Mouse (Mus musculus) forebrain, postnatal 0 days (tissue): Measurements from ENCODE around the gene Slc25a36. TPM values are rescaled to one million over a fixed set of nuclear protein-coding genes. Genes with fewer than 3 reads are reported as not detected.
A peak's percentile ranks its signal among the peaks of the same experiment; 100 is the strongest.

Source experiments
- ATAC-seq: fragments of 200-750 bp; cut with Nextera tagmentation; 2 replicates; pipeline ENCODE4 v1.8.0; 2017; ENCODE audit warnings: mild to moderate bottlenecking, moderate library complexity
- DNase-seq: peaks from one replicate; pipeline ENCODE4 v3.0.0-alpha.2; 2015
- H3K27ac ChIP-seq: fragments of 300-500 bp; sonication (generic); 2 replicates; pipeline ENCODE4 v1.5.1; 2014; ENCODE audit warnings: low read depth, mild to moderate bottlenecking, antibody characterized with exemption, low read length, moderate library complexity, mixed read lengths
- H3K27me3 ChIP-seq: fragments of 300-500 bp; sonication (generic); 2 replicates; pipeline ENCODE4 v1.6.1; 2014; ENCODE audit warnings: mild to moderate bottlenecking, low read length, mixed read lengths; ENCODE audit not compliant: insufficient read depth
- H3K36me3 ChIP-seq: fragments of 300-500 bp; sonication (generic); 2 replicates; pipeline ENCODE4 v1.6.1; 2014; ENCODE audit warnings: mild to moderate bottlenecking, moderate library complexity; ENCODE audit not compliant: insufficient read depth
- H3K4me1 ChIP-seq: fragments of 300-500 bp; sonication (generic); 2 replicates; pipeline ENCODE4 v1.6.1; 2014; ENCODE audit warnings: antibody characterized with exemption; ENCODE audit not compliant: insufficient read depth
- H3K4me2 ChIP-seq: fragments of 300-500 bp; sonication (generic); 2 replicates; pipeline ENCODE4 v1.6.1; 2014; ENCODE audit warnings: low read depth, mild to moderate bottlenecking, moderate library complexity
- H3K4me3 ChIP-seq: fragments of 300-500 bp; sonication (generic); 2 replicates; pipeline ENCODE4 v1.5.1; 2014; ENCODE audit warnings: low read depth, low read length, mixed read lengths
- H3K9ac ChIP-seq: fragments of 300-500 bp; sonication (generic); 2 replicates; pipeline ENCODE4 v1.6.1; 2014; ENCODE audit warnings: mild to moderate bottlenecking
- H3K9me3 ChIP-seq: fragments of 300-500 bp; sonication (generic); 2 replicates; pipeline ENCODE4 v1.6.1; 2016; ENCODE audit warnings: low read length
- CTCF ChIP-seq: sonication (generic); IDR thresholded peaks from 2 replicates; pipeline ENCODE4 v1.5.1; 2016; ENCODE audit warnings: antibody characterized with exemption, control low read depth, low read depth
- WGBS: fragments of 180-500 bp; shearing (Covaris S2); extraction: QIAGEN DNeasy Blood & Tissue Kit; methylation state at CpG from one replicate; pipeline ENCODE4 v1.1.7; 2014; 5-methylcytosine and 5-hydroxymethylcytosine counted together
- polyA plus RNA-seq: library from polyadenylated mRNA; unstranded; fragments of >200 nt; fragmentation: Nextera tagmentation; extraction: Ambion mirVana; gene quantifications from 2 replicates; pipeline ENCODE4 v1.2.1, GENCODE M21; 2015
- total RNA-seq: library from RNA; depleted of rRNA; stranded (reverse); fragments of >200 nt; gene quantifications from 2 replicates; pipeline ENCODE4 v1.2.3, GENCODE M21; 2014

The Slc25a36 gene
- total and polyA plus RNA-seq, 2 experiments from 2014 or later, result 54.6 to 138 TPM

DNA sequence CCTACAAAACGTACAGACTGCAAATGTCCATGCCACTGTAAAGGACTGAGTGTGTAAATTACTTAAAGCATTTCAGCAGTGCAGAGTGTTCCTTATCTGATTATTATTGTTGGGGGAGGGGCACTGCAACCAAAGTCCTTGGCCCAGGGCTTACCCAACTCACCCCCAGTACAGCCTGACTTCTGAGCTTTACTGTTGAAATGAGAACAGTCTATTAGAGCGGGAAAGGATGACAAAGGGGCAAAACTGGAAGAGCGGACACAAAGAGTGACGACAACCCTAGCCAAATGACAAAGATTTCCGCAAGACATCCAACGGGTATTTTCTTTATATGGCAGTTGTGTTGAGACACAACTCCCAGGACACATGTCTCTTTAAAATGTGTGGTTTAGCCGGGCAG, 1.3 kb upstream of the Slc25a36 start:
- H3K4me2 ChIP-seq, result no peak overlapping the region
- H3K27ac ChIP-seq, result no peak overlapping the region
- no peak for ATAC-seq
- H3K4me1 ChIP-seq, result no peaks in the 10 kb centered on the region; the same call in 1 of the 2 replicates
- H3K4me3 ChIP-seq, result no peak overlapping the region
- no peaks in the 10 kb centered on the region for H3K27me3 ChIP-seq
- no peak overlapping the region for H3K9ac ChIP-seq
- H3K36me3 ChIP-seq, result no peaks in the 10 kb centered on the region
- WGBS, result 86% methylated on average over 7 of the region's 7 CpGs
- TF ChIP-seq CTCF, result no peak
- H3K9me3 ChIP-seq, result no peaks in the 10 kb centered on the region
- no peak for DNase-seq

- H3K4me2 ChIP-seq, result peak overlapping the region; percentile 50
- WGBS, result 6% methylated on average over 6 of the region's 6 CpGs
- ATAC-seq (no peak), DNase-seq (no peak)
- no peaks in the 10 kb centered on the region for H3K9me3 ChIP-seq
- no peak for TF ChIP-seq CTCF
- H3K27ac ChIP-seq, result peak overlapping the region; percentile 9; the same call in 1 of the 2 replicates
- no peaks in the 10 kb centered on the region; the same call in 1 of the 2 replicates for H3K4me1 ChIP-seq
- no peaks in the 10 kb centered on the region for H3K27me3 ChIP-seq
- H3K9ac ChIP-seq, result peak overlapping the region; percentile 84
- no peaks in the 10 kb centered on the region for H3K36me3 ChIP-seq
- H3K4me3 ChIP-seq, result peak overlapping the region; percentile 96
Measured at GRCm38 (mm10) chr9:97111506-97111905, 549 bp upstream of the Slc25a36 start.

DNA sequence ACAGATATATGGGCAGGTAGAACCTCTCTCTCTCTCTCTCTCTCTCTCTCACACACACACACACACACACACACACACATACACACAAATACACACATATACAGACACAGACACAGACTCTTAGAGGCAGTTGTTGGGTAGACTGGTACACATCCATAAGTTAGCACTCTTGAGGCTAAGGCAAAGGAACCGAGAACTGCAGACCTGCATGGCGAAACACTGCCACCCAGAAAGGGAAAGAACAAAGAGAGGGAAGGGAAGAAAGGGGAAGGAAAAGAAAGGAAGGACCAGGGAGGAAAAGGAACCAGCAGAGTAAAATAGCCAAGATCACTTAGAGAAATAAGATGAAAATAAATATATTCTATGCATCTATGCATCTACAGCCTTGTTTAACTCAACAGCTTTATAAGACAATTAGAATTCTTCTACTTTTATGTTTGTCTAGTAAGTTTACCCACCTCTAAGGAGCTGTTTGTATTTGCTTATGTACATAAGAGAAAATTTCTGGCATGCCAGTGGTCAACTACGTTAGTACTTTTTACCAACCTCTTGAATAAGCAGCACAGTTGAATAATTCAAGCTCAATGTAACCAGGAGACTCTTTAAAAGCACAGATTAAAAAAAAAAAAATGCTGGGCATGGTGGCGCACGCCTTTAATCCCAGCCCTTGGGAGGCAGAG, 4.3 kb downstream of the Slc25a36 start:
- H3K27ac ChIP-seq, result no peak overlapping the region
- H3K9ac ChIP-seq, result no peak overlapping the region
- no peak overlapping the region for H3K4me3 ChIP-seq
- ATAC-seq (no peak), DNase-seq (no peak)
- no peaks in the 10 kb centered on the region; the same call in 1 of the 2 replicates for H3K4me1 ChIP-seq
- H3K4me2 ChIP-seq, result no peak overlapping the region
- H3K36me3 ChIP-seq, result no peaks in the 10 kb centered on the region
- no peaks in the 10 kb centered on the region for H3K9me3 ChIP-seq
- WGBS, result 89% methylated on average over 5 of the region's 5 CpGs
- no peaks in the 10 kb centered on the region for H3K27me3 ChIP-seq
- TF ChIP-seq CTCF, result no peak

- H3K36me3 ChIP-seq, result no peaks in the 10 kb centered on the region
- H3K9ac ChIP-seq, result no peak overlapping the region
- DNase-seq (no peak), ATAC-seq (no peak)
- no peak overlapping the region for H3K4me2 ChIP-seq
- H3K4me3 ChIP-seq, result no peak overlapping the region
- H3K4me1 ChIP-seq, result no peaks in the 10 kb centered on the region; the same call in 1 of the 2 replicates
- TF ChIP-seq CTCF, result no peak
- no peaks in the 10 kb centered on the region for H3K27me3 ChIP-seq
- no peak overlapping the region for H3K27ac ChIP-seq
- WGBS, result 95% methylated on average over 2 of the region's 2 CpGs
- H3K9me3 ChIP-seq, result no peaks in the 10 kb centered on the region
Measured at GRCm38 (mm10) chr9:97105400-97105985, 5.5 kb downstream of the Slc25a36 start.

- no peak overlapping the region for H3K4me3 ChIP-seq
- no peaks in the 10 kb centered on the region; the same call in 1 of the 2 replicates for H3K36me3 ChIP-seq
- H3K27me3 ChIP-seq, result no peaks in the 10 kb centered on the region
- no peaks in the 10 kb centered on the region for H3K9me3 ChIP-seq
- H3K4me2 ChIP-seq, result no peak overlapping the region
- H3K9ac ChIP-seq, result no peak overlapping the region
- no peak overlapping the region for H3K27ac ChIP-seq
- 76% methylated on average over 2 of the region's 2 CpGs for WGBS
- ATAC-seq (no peak), DNase-seq (no peak)
- H3K4me1 ChIP-seq, result no peaks in the 10 kb centered on the region
- no peak for TF ChIP-seq CTCF
Measured at GRCm38 (mm10) chr9:97103376-97104061, 7.4 kb downstream of the Slc25a36 start.

DNA sequence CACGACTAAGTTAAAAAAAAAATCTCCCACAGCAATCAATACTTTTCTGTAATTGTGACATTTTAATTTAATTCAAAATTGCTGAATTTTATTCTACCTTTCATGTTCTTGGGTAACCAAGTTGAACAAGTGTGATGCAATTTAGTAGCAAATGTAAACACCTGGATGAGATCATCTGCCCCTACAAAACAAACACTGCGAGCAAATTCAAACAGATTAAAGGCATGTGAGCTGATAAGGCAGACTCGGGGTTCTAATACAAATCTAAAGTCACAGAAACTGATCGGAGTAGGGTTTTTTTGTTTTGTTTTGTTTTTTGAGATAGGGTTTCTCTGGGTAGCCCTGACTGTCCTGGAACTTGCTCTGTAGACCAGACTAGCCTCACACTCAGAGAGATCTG, 12.0 kb downstream of the Slc25a36 start:
- H3K4me2 ChIP-seq, result no peak overlapping the region

DNA sequence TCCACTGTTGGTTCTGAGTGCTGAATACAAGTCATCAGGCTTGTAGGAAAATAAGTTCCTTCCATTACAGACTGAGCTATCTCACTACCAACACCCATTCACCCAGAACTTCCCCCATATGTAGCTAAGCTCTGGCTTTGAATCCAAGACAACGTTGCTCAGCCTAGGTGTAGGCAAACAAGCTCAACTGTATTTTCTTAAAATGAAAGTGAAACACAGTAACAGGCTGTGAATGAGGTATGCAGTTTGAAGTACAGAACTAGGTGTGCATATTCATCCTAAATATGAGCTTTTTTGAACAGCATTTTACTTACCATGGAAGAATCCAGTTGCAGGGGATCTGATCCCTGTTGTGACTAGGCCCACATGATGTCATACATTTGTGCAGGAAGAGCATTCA, 14.8 kb downstream of the Slc25a36 start:
- Histone ChIP-seq H3K4me3 (no peak overlapping the region), H3K9me3 (no peaks in the 10 kb centered on the region), H3K4me1 (no peaks in the 10 kb centered on the region), H3K27ac (no peak overlapping the region), H3K9ac (no peak overlapping the region), H3K4me2 (no peak overlapping the region), H3K27me3 (no peaks in the 10 kb centered on the region), H3K36me3 (peaks cover 32% of the 10 kb centered on the region)
- DNase-seq, result no peak
- no peak for TF ChIP-seq CTCF
- no peak for ATAC-seq
- WGBS, result 88% methylated on average over 1 of the region's 1 CpGs

More for the DNA sequence above, 12.0 kb downstream of the Slc25a36 start:
- no peaks in the 10 kb centered on the region for H3K9me3 ChIP-seq
- 89% methylated on average over 4 of the region's 4 CpGs for WGBS
- TF ChIP-seq CTCF, result no peak
- DNase-seq, result no peak
- H3K27ac ChIP-seq, result no peak overlapping the region
- H3K4me3 ChIP-seq, result no peak overlapping the region
- H3K9ac ChIP-seq, result no peak overlapping the region
- peaks cover 26% of the 10 kb centered on the region for H3K36me3 ChIP-seq
- H3K27me3 ChIP-seq, result no peaks in the 10 kb centered on the region
- no peaks in the 10 kb centered on the region for H3K4me1 ChIP-seq
- no peak for ATAC-seq
